Mouse (Mus musculus) layer of hippocampus, postnatal 36 days (tissue): ENCODE measurements around the gene Coro6. TPM values are rescaled to one million over a fixed set of nuclear protein-coding genes. Genes with fewer than 3 reads are reported as not detected.

ENCODE experiments used
- DNase-seq, 2 experiments: peaks; one replicate each; pipeline ENCODE4 v3.0.0; 2022
- total RNA-seq, 2 experiments: library from RNA; stranded (reverse); gene quantifications; 2 replicates each; pipeline ENCODE4 v1.2.3; 2021

Coro6 gene
- 10 to 100 TPM; 12.5 to 15.9 TPM for total RNA-seq

DNA sequence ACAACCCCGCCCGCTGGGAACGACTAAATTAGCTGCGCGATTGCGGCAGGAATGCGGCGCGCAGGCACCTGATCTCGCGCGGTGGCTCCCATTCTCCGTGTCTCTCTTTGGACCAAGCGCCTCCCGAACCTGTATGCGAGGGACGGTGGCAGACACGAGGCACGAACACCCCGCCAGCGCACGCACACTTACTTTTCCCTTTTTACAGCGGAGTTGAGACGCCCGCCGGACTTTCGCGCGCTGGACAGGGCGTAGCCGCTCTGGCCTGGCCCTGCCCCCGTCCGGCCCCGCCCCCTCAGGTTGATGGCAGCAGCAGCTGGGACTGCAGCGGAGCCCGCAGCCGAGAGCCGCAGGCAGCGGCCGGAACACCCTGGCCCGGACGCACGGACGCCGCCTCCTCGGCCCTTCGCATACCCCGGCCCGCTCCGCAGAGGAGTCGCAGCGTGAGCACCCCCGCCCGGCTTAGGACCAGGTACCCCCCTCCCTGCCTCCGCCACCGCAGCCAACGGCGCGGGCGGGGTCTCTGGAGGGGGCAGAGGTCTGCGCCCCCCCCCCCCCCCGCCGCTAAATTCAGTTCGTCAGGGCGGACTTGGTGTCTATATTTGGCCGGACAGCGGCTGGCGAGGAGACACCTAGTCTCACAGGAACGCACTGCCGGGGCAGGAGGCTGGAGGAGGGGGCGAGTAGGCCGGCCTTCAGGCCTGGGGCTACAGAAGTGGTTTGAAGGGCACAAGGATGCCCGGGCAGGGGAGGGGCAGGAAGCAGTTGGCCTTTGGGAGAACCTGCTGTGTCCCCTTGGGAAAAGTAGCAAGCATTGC, at the start of gene Coro6:
Gene Coro6 (plus strand): TSS at position 129 of the 818 bp plus-strand sequence.
- no peak for DNase-seq

DNA sequence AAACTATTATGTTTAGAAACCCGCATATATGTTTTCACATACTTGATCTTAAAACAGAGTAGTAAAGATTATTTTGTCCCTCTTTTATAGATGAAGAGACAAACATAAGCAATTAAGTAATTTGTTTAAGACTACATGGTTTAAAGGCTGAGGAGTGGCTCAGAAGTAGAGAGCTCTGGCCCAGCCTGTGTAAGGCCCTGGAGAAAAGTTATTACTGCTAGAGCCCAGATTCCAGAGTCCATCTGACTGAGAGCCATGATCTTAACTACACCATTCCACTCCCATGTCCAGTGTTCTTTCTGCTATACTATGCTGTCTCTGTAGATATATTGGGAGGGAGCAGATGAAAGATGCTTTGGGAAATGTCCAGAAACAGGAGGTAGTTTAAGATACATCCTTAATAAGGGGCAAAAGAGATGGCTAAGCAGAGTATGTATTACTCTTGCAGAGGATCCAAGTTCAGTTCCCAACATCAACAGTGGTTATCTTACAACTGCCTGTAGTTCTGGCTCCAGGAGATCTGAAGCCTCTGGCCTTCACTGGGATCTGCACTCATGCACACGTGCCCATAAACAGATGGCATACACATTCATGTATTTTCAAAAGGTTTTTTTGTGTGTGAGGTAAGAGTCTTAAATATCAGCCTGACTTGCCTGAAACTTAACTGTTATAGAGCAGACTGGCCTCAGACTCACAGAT, 47.9 kb upstream of the Coro6 start:
- no peak for DNase-seq

DNA sequence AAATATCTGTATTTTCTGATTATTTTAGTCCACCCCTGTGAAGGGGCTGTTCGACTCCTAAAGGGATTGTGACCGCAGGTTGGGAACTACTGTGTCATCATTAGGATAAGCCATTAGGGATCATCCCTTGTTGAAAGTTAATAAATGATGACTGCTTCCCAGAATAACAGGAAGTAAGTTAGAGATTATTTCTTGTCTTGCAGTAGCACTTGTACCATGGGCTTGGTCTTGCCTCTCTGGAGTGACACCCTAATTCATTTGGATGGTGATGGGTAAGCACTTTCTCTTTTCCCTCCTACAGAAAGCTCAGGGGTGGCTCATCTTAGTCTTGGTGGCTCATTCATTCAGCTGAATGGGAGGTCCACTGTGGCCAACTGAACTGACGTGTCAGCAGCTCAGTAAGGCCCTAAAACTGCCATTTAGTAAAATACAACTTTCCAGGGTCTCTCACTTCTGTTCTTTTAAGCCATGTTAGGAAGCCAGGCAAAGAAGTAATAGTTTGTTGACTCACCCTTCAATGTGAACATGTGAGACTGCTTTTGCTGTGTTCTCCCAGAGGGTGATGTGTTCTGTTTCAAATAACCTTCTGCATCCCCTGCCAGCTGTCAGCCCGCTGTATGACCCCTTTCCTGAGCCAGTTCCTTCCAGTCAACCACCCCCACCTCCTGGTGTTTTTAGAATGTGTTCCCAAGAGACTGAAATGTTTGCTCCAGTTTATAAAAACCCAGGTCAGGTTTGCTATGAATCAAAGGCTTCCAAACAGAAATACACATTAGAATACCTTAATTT, 45.8 kb upstream of the Coro6 start:
- DNase-seq = no peak

- DNase-seq = no peak
Observed at GRCm38 (mm10) chr11:77418021-77418420, 44.2 kb upstream of the Coro6 start.

- no peak for DNase-seq
Observed at GRCm38 (mm10) chr11:77423175-77423859, 38.9 kb upstream of the Coro6 start.

- DNase-seq = no peak
Observed at GRCm38 (mm10) chr11:77428446-77428845, 33.8 kb upstream of the Coro6 start.

- no peak for DNase-seq
Observed at GRCm38 (mm10) chr11:77437026-77437425, 25.2 kb upstream of the Coro6 start.

DNA sequence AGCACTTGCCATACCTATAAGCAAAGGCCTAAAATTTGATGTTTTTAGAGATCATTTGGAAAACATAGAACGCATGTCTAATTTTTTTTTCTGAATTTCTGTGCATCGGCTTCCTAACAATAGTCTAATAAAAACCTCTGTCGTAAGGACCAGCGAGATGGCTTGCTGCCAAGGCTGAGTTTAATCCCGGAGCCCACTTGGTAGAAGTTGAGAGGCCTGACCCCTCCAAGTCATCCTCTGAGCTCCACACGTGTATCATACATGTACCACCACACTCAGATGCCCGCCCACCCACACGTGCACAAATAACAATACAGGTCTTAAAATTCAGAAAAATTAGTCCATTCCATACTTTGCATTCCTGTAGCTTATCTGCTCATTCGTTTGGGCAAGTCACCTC, 22.1 kb upstream of the Coro6 start:
- DNase-seq = no peak

DNA sequence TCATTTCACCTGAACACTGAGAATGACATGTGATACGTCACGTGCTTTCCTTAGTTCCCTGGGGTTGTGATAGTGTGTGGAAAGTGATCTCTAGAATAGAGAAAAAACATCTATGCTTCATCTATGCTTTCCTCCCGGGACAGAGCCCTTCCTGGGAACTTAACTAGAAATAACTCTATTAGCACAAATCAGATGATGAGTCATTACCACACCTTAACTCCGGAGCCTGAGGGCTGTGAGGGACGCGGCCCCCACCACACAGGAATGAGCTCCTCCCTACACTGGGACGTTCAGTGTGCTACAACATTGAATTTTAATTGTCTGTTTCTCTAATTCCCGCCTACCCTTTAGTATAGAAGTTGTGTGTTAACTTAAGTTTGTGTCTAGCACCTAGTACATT, 21.2 kb upstream of the Coro6 start:
- DNase-seq = no peak

DNA sequence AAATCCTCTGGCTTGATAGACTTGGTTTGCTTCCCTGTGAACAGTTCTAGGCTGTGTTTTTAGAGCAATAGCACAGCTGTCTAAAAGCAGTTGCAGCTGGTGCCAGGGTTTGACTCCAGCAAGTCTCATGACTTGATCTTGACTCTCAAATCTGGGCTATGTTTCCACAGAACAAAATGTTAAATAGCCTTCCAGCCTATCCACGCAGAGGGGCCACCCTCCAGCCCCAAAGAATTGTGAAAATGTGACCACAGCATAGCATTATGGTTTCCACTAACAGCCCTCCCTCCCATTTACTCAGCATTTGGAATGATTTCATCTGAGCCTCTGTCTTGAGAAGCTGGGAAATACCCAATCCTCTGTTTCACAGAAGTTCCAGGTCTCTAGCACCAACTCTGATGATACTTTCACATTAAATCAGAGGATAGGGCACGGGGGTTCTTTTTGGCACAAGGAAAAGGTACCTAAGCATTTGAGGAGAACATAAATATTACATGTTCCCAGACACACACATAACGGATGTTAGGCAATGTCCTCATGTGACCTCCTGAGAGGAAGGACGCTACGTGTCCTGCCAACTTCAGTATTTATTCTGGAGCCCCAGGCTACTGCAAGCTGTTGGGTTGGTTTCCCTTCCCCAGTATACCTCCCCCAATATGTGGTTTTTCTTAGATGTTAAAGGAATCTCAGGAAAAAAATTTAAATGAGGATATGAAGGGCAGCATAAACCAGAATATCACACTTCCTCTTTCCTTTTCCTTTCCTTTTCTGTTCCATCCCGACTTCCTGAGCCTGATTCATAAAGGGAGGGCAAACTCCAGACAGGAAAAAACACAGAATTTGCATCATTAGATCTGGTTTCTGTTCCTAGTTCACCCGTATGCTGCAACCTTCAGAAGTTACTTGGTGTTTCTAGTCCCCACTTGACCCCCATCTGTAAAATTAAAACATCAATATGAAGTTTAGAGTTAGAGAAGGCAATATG, 19.7 kb upstream of the Coro6 start:
- no peak for DNase-seq

- DNase-seq = no peak
Observed at GRCm38 (mm10) chr11:77444939-77445338, 17.3 kb upstream of the Coro6 start.

GRCm38 (mm10) chr11:77446628-77447041, 15.6 kb upstream of the Coro6 start:
- no peak for DNase-seq

GRCm38 (mm10) chr11:77449224-77449623, 13.0 kb upstream of the Coro6 start:
- no peak for DNase-seq

GRCm38 (mm10) chr11:77451670-77452069, 10.5 kb upstream of the Coro6 start:
- DNase-seq = no peak

GRCm38 (mm10) chr11:77453388-77453787, 8.8 kb upstream of the Coro6 start:
- DNase-seq = no peak

DNA sequence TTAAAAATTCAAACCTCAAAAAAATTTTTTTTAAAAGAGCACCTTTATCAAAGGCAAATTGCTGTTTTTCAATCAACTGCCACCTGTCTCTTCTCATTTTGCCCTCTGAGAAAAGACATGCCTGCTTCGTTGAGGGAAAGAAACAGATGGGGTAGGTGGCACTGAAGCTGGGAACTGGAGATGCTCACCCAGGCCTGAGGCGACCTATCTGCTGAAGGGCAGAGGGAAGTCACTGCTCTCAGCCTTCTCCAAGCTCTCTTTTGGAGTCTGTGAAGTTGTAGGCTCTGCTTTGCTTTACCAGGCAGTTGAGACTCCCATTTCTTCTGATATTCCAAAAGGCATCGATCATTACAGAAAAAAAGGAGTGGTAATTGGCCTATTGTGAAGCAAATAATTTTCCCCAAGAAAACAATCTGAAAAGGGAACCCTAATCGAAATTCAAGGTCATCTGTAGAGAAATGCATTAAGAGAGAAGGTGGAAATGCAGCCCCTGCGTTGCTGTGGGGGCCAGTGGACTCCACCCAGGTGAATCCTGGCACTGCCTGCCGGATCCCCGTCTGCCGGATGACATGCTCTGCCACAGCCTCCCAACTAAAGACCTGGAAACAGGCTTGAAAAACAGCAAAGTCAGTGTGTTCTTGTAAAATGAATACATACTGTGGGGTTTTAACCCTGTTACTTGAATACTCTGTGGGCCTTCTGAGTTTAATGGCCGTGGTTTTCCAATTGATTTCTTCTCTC, 6.3 kb upstream of the Coro6 start:
- DNase-seq = no peak

DNA sequence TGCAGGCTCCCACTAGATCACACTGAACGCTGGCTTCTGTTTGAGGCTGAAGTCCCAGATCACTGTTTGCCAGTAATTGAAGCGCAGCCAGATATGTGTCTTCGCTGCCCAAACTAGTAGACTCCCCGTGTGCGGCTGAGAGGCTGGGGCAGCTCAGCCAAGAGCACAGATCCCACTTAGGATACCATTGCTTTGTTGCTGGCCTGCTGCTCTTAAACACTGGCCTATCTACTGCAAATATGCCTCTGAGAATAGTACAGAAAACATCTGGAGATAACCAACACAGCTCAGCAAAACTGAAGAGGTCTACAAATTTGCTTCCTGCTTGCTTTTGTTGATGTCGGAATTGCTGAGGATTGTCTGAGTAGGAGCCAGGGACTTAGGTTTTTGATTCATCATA, 5.3 kb upstream of the Coro6 start:
- no peak for DNase-seq

- no peak for DNase-seq
Observed at GRCm38 (mm10) chr11:77461856-77462255, 355 bp upstream of the Coro6 start.

- DNase-seq = no peak
Observed at GRCm38 (mm10) chr11:77463101-77463445, 862 bp downstream of the Coro6 start.

DNA sequence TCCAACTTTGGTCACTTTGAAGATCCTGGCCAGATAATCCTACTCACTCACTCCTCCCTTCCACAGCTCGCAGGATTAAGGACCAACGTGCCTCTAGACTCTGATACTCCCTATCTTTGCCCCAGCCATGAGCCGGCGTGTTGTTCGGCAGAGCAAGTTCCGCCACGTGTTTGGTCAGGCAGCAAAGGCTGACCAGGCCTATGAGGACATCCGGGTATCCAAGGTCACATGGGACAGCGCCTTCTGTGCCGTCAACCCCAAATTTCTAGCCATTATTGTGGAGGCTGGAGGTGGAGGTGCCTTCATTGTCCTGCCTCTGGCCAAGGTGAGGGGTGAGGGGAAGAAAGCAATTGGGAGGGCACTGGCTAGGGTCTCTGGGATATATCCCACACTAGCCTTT, 1.6 kb downstream of the Coro6 start:
- no peak for DNase-seq

DNA sequence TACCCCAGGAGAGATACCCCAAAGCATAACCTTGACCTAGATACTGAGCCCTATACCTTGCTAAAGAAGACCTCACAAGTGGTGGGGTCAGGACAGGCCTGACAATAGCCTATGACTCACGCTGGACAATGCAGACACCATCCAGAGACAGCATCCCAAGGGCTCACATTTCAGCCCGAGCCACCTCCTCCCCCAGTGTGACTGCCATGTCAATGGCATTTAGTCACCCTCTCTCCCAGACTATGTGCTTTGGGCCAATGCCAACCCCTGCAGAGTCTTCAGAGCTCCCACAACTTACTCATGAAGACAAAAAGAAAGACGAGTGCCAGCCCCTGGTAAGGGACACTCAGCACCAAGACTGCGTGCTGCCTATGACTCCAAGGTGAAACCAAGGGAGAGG, 2.5 kb downstream of the Coro6 start:
- DNase-seq = no peak
